Mouse (Mus musculus): Measurements from ENCODE around the gene Man1a2. TPM values are rescaled to one million over a fixed set of nuclear protein-coding genes. Genes with fewer than 3 reads are reported as not detected.
A peak's percentile ranks its signal among the peaks of the same experiment; 100 is the strongest.

The Man1a2 gene
- total RNA-seq, 2 experiments from 2014 or later: 97.8 to 113 TPM

GRCm38 (mm10) chr3:100711486-100711885, 26.2 kb upstream of the Man1a2 start:
- Histone ChIP-seq H3K4me3 (no peak overlapping the region), H3K27ac (no peak overlapping the region)
- no peak for TF ChIP-seq CTCF (conservative IDR thresholded peaks at IDR 0.05)
- no peak for DNase-seq (ENCODE audit: low spot score in 2 of 2)

GRCm38 (mm10) chr3:100707117-100707516, 21.8 kb upstream of the Man1a2 start:
- TF ChIP-seq CTCF (conservative IDR thresholded peaks at IDR 0.05): no peak
- no peak for DNase-seq (ENCODE audit: low spot score in 2 of 2)
- Histone ChIP-seq H3K27ac (no peak overlapping the region), H3K4me3 (no peak overlapping the region)

GRCm38 (mm10) chr3:100705128-100705667, 19.9 kb upstream of the Man1a2 start:
- H3K27ac ChIP-seq: peak overlapping the region; percentile 55; the same call in 1 of the 2 replicates

GRCm38 (mm10) chr3:100703847-100704644, 18.7 kb upstream of the Man1a2 start:
- TF ChIP-seq CTCF (conservative IDR thresholded peaks at IDR 0.05): no peak
- H3K27ac ChIP-seq: 0 out of 2 replicates have a peak overlapping the region, but pooled peaks have one; percentile 18
- H3K4me3 ChIP-seq: no peak overlapping the region
- no peak for DNase-seq (ENCODE audit: low spot score in 2 of 2)

More at GRCm38 (mm10) chr3:100705128-100705667, 19.9 kb upstream of the Man1a2 start:
- no peak for DNase-seq (ENCODE audit: low spot score in 2 of 2)
- TF ChIP-seq CTCF (conservative IDR thresholded peaks at IDR 0.05): no peak
- no peak overlapping the region for H3K4me3 ChIP-seq

- no peak overlapping the region for H3K4me3 ChIP-seq
- TF ChIP-seq CTCF (conservative IDR thresholded peaks at IDR 0.05): no peak
- no peak overlapping the region for H3K27ac ChIP-seq
- DNase-seq (ENCODE audit: low spot score in 2 of 2): no peak
These were observed 17.9 kb upstream of the Man1a2 start for GRCm38 (mm10) chr3:100702875-100703846.

- H3K4me3 ChIP-seq: no peak overlapping the region
- DNase-seq (ENCODE audit: low spot score in 2 of 2): no peak
- H3K27ac ChIP-seq: no peak overlapping the region
- TF ChIP-seq CTCF (conservative IDR thresholded peaks at IDR 0.05): no peak
These were observed 3.4 kb upstream of the Man1a2 start for GRCm38 (mm10) chr3:100688747-100689146.

GRCm38 (mm10) chr3:100686756-100687155, 1.5 kb upstream of the Man1a2 start:
- DNase-seq (ENCODE audit: low spot score in 2 of 2): no peak
- no peak overlapping the region for H3K27ac ChIP-seq
- no peak for TF ChIP-seq CTCF (conservative IDR thresholded peaks at IDR 0.05)
- no peak overlapping the region for H3K4me3 ChIP-seq

- TF ChIP-seq CTCF (conservative IDR thresholded peaks at IDR 0.05): no peak
- H3K4me3 ChIP-seq: peak overlapping the region; percentile 95
- H3K27ac ChIP-seq: peak overlapping the region; percentile 96
- peak in 1 of 2 experiments; percentile 63 for DNase-seq (ENCODE audit: low spot score in 2 of 2)
These were observed 564 bp upstream of the Man1a2 start for GRCm38 (mm10) chr3:100685763-100686370.

- TF ChIP-seq CTCF (conservative IDR thresholded peaks at IDR 0.05): no peak
- DNase-seq (ENCODE audit: low spot score in 2 of 2): no peak
- H3K27ac ChIP-seq: peak overlapping the region; percentile 96
- peak overlapping the region; percentile 95 for H3K4me3 ChIP-seq
These were observed 898 bp downstream of the Man1a2 start for GRCm38 (mm10) chr3:100684234-100684975.

- no peak for TF ChIP-seq CTCF (conservative IDR thresholded peaks at IDR 0.05)
- DNase-seq (ENCODE audit: low spot score in 2 of 2): no peak
- H3K4me3 ChIP-seq: peak overlapping the region; percentile 95
- no peak overlapping the region for H3K27ac ChIP-seq
These were observed 2.5 kb downstream of the Man1a2 start for GRCm38 (mm10) chr3:100682841-100683240.

- no peak for TF ChIP-seq CTCF (conservative IDR thresholded peaks at IDR 0.05)
- DNase-seq (ENCODE audit: low spot score in 2 of 2): no peak
- Histone ChIP-seq H3K27ac (no peak overlapping the region), H3K4me3 (peak overlapping the region; percentile 95)
These were observed 3.0 kb downstream of the Man1a2 start for GRCm38 (mm10) chr3:100682281-100682680.
